In the genomic region with DNA sequence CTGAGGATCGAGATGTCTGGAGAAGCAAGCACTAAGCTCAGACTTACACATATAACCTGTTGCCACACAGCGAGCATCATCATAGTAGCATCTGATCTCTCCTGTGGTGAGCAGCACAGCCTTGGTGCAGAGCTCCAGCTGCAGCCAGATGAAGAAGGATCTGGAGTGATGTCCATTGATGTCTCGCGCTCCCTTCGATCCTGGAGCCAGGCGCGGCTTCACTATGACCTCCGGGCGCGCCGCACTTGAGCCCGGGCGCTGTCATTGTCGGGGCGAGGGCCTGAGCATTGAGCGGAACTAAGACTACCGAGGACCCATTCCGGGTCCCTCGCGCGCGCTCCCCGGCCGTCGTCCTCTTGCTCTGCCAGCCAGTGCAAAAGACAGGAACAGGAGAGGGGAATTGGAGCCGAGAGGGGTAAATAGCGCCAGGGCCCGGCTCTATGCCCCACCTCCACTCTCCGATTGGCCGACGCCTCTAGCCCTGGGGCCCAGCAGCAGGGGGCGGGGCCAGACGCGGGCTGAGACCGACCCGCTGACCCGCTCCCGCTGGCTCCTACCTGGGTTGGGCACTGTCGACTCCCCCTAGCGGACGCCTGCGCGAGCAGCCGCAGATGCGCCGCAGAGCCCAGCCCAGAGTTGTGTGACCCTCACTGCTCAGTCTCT, we compare ENCODE assay signal across 8 mouse cellular contexts. TPM values are rescaled to one million over a fixed set of nuclear protein-coding genes. Genes with fewer than 3 reads are reported as not detected.
DNase-seq lines count a peak whose midpoint lies in the region; ATAC-seq lines count a peak whose summit lies in the region.

No protein-coding gene starts in this region.

- ATAC-seq in forebrain, embryonic 12.5 days (ENCODE audit: low FRiP score) = peak; percentile 100
- peak; percentile 100 for ATAC-seq in heart, embryonic 16.5 days (replicated peaks; ENCODE audit: extremely low read depth, insufficient read depth, low FRiP score)
- peak; percentile 100 for ATAC-seq in liver, embryonic 13.5 days (ENCODE audit: low read depth)
- peak; percentile 100 for ATAC-seq in stomach, embryonic 14.5 days (ENCODE audit: insufficient number of reproducible peaks, insufficient read depth, low FRiP score, low read depth)

- peak overlapping the region; percentile 83 for H3K4me2 ChIP-seq in forebrain, embryonic 12.5 days
- peak overlapping the region; percentile 96 for H3K4me2 ChIP-seq in heart, embryonic 16.5 days (ENCODE audit: low read depth, low read length)
- peak overlapping the region; percentile 83 for H3K4me2 ChIP-seq in liver, embryonic 13.5 days
- peak overlapping the region; percentile 87 for H3K4me2 ChIP-seq in stomach, embryonic 14.5 days (replicated peaks; ENCODE audit: low read depth, low read length)

- H3K27ac ChIP-seq in forebrain, embryonic 12.5 days = no peak overlapping the region
- no peak overlapping the region for H3K27ac ChIP-seq in heart, embryonic 16.5 days (ENCODE audit: low read length)
- no peak overlapping the region for H3K27ac ChIP-seq in liver, embryonic 13.5 days
- no peak overlapping the region for H3K27ac ChIP-seq in stomach, embryonic 14.5 days (ENCODE audit: low read length)

- H3K36me3 ChIP-seq in forebrain, embryonic 12.5 days (replicated peaks) = no peaks in the 10 kb centered on the region
- no peaks in the 10 kb centered on the region for H3K36me3 ChIP-seq in heart, embryonic 16.5 days (ENCODE audit: control insufficient read depth, insufficient read depth)
- no peaks in the 10 kb centered on the region for H3K36me3 ChIP-seq in liver, embryonic 13.5 days
- no peaks in the 10 kb centered on the region for H3K36me3 ChIP-seq in stomach, embryonic 14.5 days (ENCODE audit: control insufficient read depth, insufficient read depth, low read length)

- H3K27me3 ChIP-seq in forebrain, embryonic 12.5 days = peaks cover 7% of the 10 kb centered on the region; the same call in 1 of the 2 replicates
- H3K27me3 ChIP-seq in heart, embryonic 16.5 days (ENCODE audit: control insufficient read depth, insufficient read depth, low read length) = no peaks in the 10 kb centered on the region
- peaks cover 4% of the 10 kb centered on the region; the same call in 1 of the 2 replicates for H3K27me3 ChIP-seq in liver, embryonic 13.5 days
- no peaks in the 10 kb centered on the region for H3K27me3 ChIP-seq in stomach, embryonic 14.5 days (ENCODE audit: control insufficient read depth, insufficient read depth, low read length)

- peak overlapping the region; percentile 58 for H3K9ac ChIP-seq in forebrain, embryonic 12.5 days
- H3K9ac ChIP-seq in heart, embryonic 16.5 days (ENCODE audit: low read length) = peak overlapping the region; percentile 75
- H3K9ac ChIP-seq in liver, embryonic 13.5 days = peak overlapping the region; percentile 60
- H3K9ac ChIP-seq in stomach, embryonic 14.5 days (replicated peaks; ENCODE audit: low read depth, low read length) = peak overlapping the region; percentile 36; the same call in 1 of the 2 replicates

- no peaks in the 10 kb centered on the region for H3K9me3 ChIP-seq in forebrain, embryonic 12.5 days
- no peaks in the 10 kb centered on the region for H3K9me3 ChIP-seq in heart, embryonic 16.5 days (replicated peaks; ENCODE audit: control insufficient read depth, low read length)
- no peaks in the 10 kb centered on the region for H3K9me3 ChIP-seq in liver, embryonic 13.5 days (replicated peaks)
- H3K9me3 ChIP-seq in stomach, embryonic 14.5 days (ENCODE audit: control insufficient read depth, low read depth, low read length) = no peaks in the 10 kb centered on the region

- H3K4me3 ChIP-seq in forebrain, embryonic 12.5 days (replicated peaks) = peak overlapping the region; percentile 55
- peak overlapping the region; percentile 68 for H3K4me3 ChIP-seq in heart, embryonic 16.5 days (ENCODE audit: low read length)
- peak overlapping the region; percentile 60 for H3K4me3 ChIP-seq in liver, embryonic 13.5 days (replicated peaks)
- peak overlapping the region; percentile 50 for H3K4me3 ChIP-seq in stomach, embryonic 14.5 days (ENCODE audit: low read depth, low read length)

- under 1% methylated on average over 46 of the region's 46 CpGs for WGBS in forebrain, embryonic 12.5 days
- under 1% methylated on average over 46 of the region's 46 CpGs for WGBS in heart, embryonic 16.5 days
- 1% methylated on average over 46 of the region's 46 CpGs for WGBS in liver, embryonic 13.5 days (ENCODE audit: insufficient replicate concordance)
- WGBS in stomach, embryonic 14.5 days = 1% methylated on average over 45 of the region's 46 CpGs

- peak; percentile 73 to 79 for DNase-seq in CD8-positive naive resting alpha-beta T cell, adult 2 months (ENCODE audit: low read depth in 2 of 2, low spot score in 2 of 2)
- peak; percentile 84 for DNase-seq in c-Kit-positive CD71-positive TER-119-positive erythroid progenitor cells, embryonic 14.5 days (ENCODE audit: low spot score)
- peak; percentile 96 to 98 for DNase-seq in kidney, postnatal 25 days
- DNase-seq in liver, embryonic 13.5 days = peak; percentile 82
- DNase-seq in natural killer cell, adult 2 months (ENCODE audit: low spot score in 2 of 2) = peak; percentile 89

- peaks cover 8% of the 10 kb centered on the region for H3K4me1 ChIP-seq in forebrain, embryonic 12.5 days
- peaks cover 5% of the 10 kb centered on the region for H3K4me1 ChIP-seq in heart, embryonic 16.5 days (ENCODE audit: control insufficient read depth, insufficient read depth, low read length)
- peaks cover 11% of the 10 kb centered on the region for H3K4me1 ChIP-seq in liver, embryonic 13.5 days (replicated peaks)
- H3K4me1 ChIP-seq in stomach, embryonic 14.5 days (ENCODE audit: control insufficient read depth, insufficient read depth, low read length) = peaks cover 3% of the 10 kb centered on the region; the same call in 1 of the 2 replicates

RNA-seq across cellular contexts. Expression of a gene that starts 17.3 kb away (rescaled TPM):
- polyA plus RNA-seq in forebrain, embryonic 12.5 days (2016; fragmentation: Nextera tagmentation; extraction: Ambion mirVana) = not detected in 2 replicates
- polyA plus RNA-seq in heart, embryonic 16.5 days (2015; fragmentation: Nextera tagmentation; extraction: Ambion mirVana) = 0.04 TPM in 1 of 2 replicates, not detected in the other
- not detected in 2 replicates for polyA plus RNA-seq in liver, embryonic 13.5 days (2015; fragmentation: Nextera tagmentation; extraction: Ambion mirVana)
- polyA plus RNA-seq in stomach, embryonic 14.5 days (2014; fragmentation: Nextera tagmentation; extraction: Ambion mirVana) = not detected in 2 replicates

RNA-seq across cellular contexts. Expression of a gene that starts 41.2 kb away (rescaled TPM):
- not detected in 2 replicates for polyA plus RNA-seq in forebrain, embryonic 12.5 days (2016; fragmentation: Nextera tagmentation; extraction: Ambion mirVana)
- polyA plus RNA-seq in heart, embryonic 16.5 days (2015; fragmentation: Nextera tagmentation; extraction: Ambion mirVana) = 2.1 and 2.4 TPM in 2 replicates
- polyA plus RNA-seq in liver, embryonic 13.5 days (2015; fragmentation: Nextera tagmentation; extraction: Ambion mirVana) = 0.35 and 0.48 TPM in 2 replicates
- 6.6 and 6.9 TPM in 2 replicates for polyA plus RNA-seq in stomach, embryonic 14.5 days (2014; fragmentation: Nextera tagmentation; extraction: Ambion mirVana)
